Mouse (Mus musculus): ENCODE measurements at regions not wholly inside any gene's neighbourhood (a gene's known extent, or its start where the extent isn't known, plus 50 kb on each side); places are given as distances from the start of the nearest gene placed in this dataset.
"Not testable (repeated sequence)": the region's sequence is repeated elsewhere in the genome, so short reads cannot be mapped to it uniquely, and the experiment has no call there.

GRCm38 (mm10) chr1:194482717-194483059 is 135.3 kb upstream of the Plxna2 start:
- Histone ChIP-seq H3K4me2 (ENCODE audit: low read length) (no peak overlapping the region), H3K27ac (ENCODE audit: low read length) (no peak overlapping the region), H3K4me1 (ENCODE audit: control insufficient read depth, insufficient read depth, low read length) (no peaks in the 10 kb centered on the region), H3K9me3 (replicated peaks; ENCODE audit: control insufficient read depth, low read length, poor library complexity, severe bottlenecking) (no peaks in the 10 kb centered on the region), H3K9ac (ENCODE audit: low read depth, low read length) (no peak overlapping the region), H3K4me3 (ENCODE audit: low read depth, low read length) (no peak overlapping the region), H3K27me3 (ENCODE audit: control insufficient read depth, insufficient read depth, low read depth, low read length) (no peaks in the 10 kb centered on the region), H3K36me3 (ENCODE audit: control insufficient read depth, insufficient read depth, low read length) (no peaks in the 10 kb centered on the region)
- ATAC-seq: no peak

GRCm38 (mm10) chr1:194482001-194482716 is 135.9 kb upstream of the Plxna2 start:
- WGBS: 74% methylated on average over 6 of the region's 6 CpGs
- no peaks in the 10 kb centered on the region for H3K36me3 ChIP-seq (ENCODE audit: control insufficient read depth, insufficient read depth, low read length)

GRCm38 (mm10) chr1:194471281-194471680 is 146.7 kb upstream of the Plxna2 start:
- H3K36me3 ChIP-seq (ENCODE audit: control insufficient read depth, insufficient read depth, low read length); H3K27me3 ChIP-seq (ENCODE audit: control insufficient read depth, insufficient read depth, low read depth, low read length); H3K4me2 ChIP-seq (ENCODE audit: low read length); H3K4me3 ChIP-seq (ENCODE audit: low read depth, low read length); H3K9me3 ChIP-seq (replicated peaks; ENCODE audit: control insufficient read depth, low read length, poor library complexity, severe bottlenecking); H3K9ac ChIP-seq (ENCODE audit: low read depth, low read length); H3K27ac ChIP-seq (ENCODE audit: low read length); ATAC-seq; H3K4me1 ChIP-seq (ENCODE audit: control insufficient read depth, insufficient read depth, low read length): not testable (repeated sequence)
- WGBS: 93% methylated on average over 2 of the region's 2 CpGs

More at GRCm38 (mm10) chr1:194482001-194482716, 135.9 kb upstream of the Plxna2 start:
- Histone ChIP-seq H3K9me3 (replicated peaks; ENCODE audit: control insufficient read depth, low read length, poor library complexity, severe bottlenecking) (no peaks in the 10 kb centered on the region), H3K4me1 (ENCODE audit: control insufficient read depth, insufficient read depth, low read length) (no peaks in the 10 kb centered on the region), H3K4me2 (ENCODE audit: low read length) (no peak overlapping the region), H3K27me3 (ENCODE audit: control insufficient read depth, insufficient read depth, low read depth, low read length) (no peaks in the 10 kb centered on the region), H3K9ac (ENCODE audit: low read depth, low read length) (no peak overlapping the region), H3K4me3 (ENCODE audit: low read depth, low read length) (no peak overlapping the region), H3K27ac (ENCODE audit: low read length) (no peak overlapping the region)
- no peak for ATAC-seq

- Histone ChIP-seq H3K9me3 (replicated peaks; ENCODE audit: control insufficient read depth, low read length, poor library complexity, severe bottlenecking) (no peaks in the 10 kb centered on the region), H3K4me3 (ENCODE audit: low read depth, low read length) (no peak overlapping the region), H3K9ac (ENCODE audit: low read depth, low read length) (no peak overlapping the region), H3K36me3 (ENCODE audit: control insufficient read depth, insufficient read depth, low read length) (no peaks in the 10 kb centered on the region), H3K4me2 (ENCODE audit: low read length) (no peak overlapping the region), H3K27me3 (ENCODE audit: control insufficient read depth, insufficient read depth, low read depth, low read length) (no peaks in the 10 kb centered on the region), H3K27ac (ENCODE audit: low read length) (no peak overlapping the region; the same call in 1 of the 2 replicates), H3K4me1 (ENCODE audit: control insufficient read depth, insufficient read depth, low read length) (no peaks in the 10 kb centered on the region)
- ATAC-seq: no peak
- WGBS: 80% methylated on average over 1 of the region's 1 CpGs
Observed at GRCm38 (mm10) chr1:194452480-194452879, 165.5 kb upstream of the Plxna2 start.

GRCm38 (mm10) chr1:194443681-194444080 is 174.3 kb upstream of the Plxna2 start:
- Histone ChIP-seq H3K9ac (ENCODE audit: low read depth, low read length) (no peak overlapping the region), H3K4me2 (ENCODE audit: low read length) (no peak overlapping the region), H3K4me3 (ENCODE audit: low read depth, low read length) (no peak overlapping the region), H3K4me1 (ENCODE audit: control insufficient read depth, insufficient read depth, low read length) (no peaks in the 10 kb centered on the region), H3K36me3 (ENCODE audit: control insufficient read depth, insufficient read depth, low read length) (no peaks in the 10 kb centered on the region), H3K27me3 (ENCODE audit: control insufficient read depth, insufficient read depth, low read depth, low read length) (no peaks in the 10 kb centered on the region), H3K27ac (ENCODE audit: low read length) (no peak overlapping the region), H3K9me3 (replicated peaks; ENCODE audit: control insufficient read depth, low read length, poor library complexity, severe bottlenecking) (no peaks in the 10 kb centered on the region)
- ATAC-seq: no peak
- WGBS: 89% methylated on average over 1 of the region's 1 CpGs

GRCm38 (mm10) chr1:194437301-194437700 is 180.7 kb upstream of the Plxna2 start:
- H3K27me3 ChIP-seq (ENCODE audit: control insufficient read depth, insufficient read depth, low read depth, low read length): no peaks in the 10 kb centered on the region
- H3K4me3 ChIP-seq (ENCODE audit: low read depth, low read length): no peak overlapping the region
- WGBS: 81% methylated on average over 5 of the region's 5 CpGs
- no peak overlapping the region for H3K27ac ChIP-seq (ENCODE audit: low read length)
- H3K4me2 ChIP-seq (ENCODE audit: low read length): no peak overlapping the region
- ATAC-seq: no peak
- H3K36me3 ChIP-seq (ENCODE audit: control insufficient read depth, insufficient read depth, low read length): no peaks in the 10 kb centered on the region
- H3K4me1 ChIP-seq (ENCODE audit: control insufficient read depth, insufficient read depth, low read length): no peaks in the 10 kb centered on the region
- no peak overlapping the region for H3K9ac ChIP-seq (ENCODE audit: low read depth, low read length)
- H3K9me3 ChIP-seq (replicated peaks; ENCODE audit: control insufficient read depth, low read length, poor library complexity, severe bottlenecking): no peaks in the 10 kb centered on the region

GRCm38 (mm10) chr1:194435060-194435459 is 183.0 kb upstream of the Plxna2 start:
- Histone ChIP-seq H3K27ac (ENCODE audit: low read length) (no peak overlapping the region), H3K9me3 (replicated peaks; ENCODE audit: control insufficient read depth, low read length, poor library complexity, severe bottlenecking) (no peaks in the 10 kb centered on the region), H3K4me2 (ENCODE audit: low read length) (no peak overlapping the region), H3K36me3 (ENCODE audit: control insufficient read depth, insufficient read depth, low read length) (no peaks in the 10 kb centered on the region), H3K27me3 (ENCODE audit: control insufficient read depth, insufficient read depth, low read depth, low read length) (no peaks in the 10 kb centered on the region), H3K4me1 (ENCODE audit: control insufficient read depth, insufficient read depth, low read length) (no peaks in the 10 kb centered on the region), H3K9ac (ENCODE audit: low read depth, low read length) (no peak overlapping the region), H3K4me3 (ENCODE audit: low read depth, low read length) (no peak overlapping the region)
- ATAC-seq: no peak
- 55% methylated on average over 3 of the region's 3 CpGs for WGBS

- Histone ChIP-seq H3K4me1 (ENCODE audit: control insufficient read depth, insufficient read depth, low read length) (no peaks in the 10 kb centered on the region), H3K36me3 (ENCODE audit: control insufficient read depth, insufficient read depth, low read length) (no peaks in the 10 kb centered on the region), H3K27me3 (ENCODE audit: control insufficient read depth, insufficient read depth, low read depth, low read length) (no peaks in the 10 kb centered on the region), H3K9me3 (replicated peaks; ENCODE audit: control insufficient read depth, low read length, poor library complexity, severe bottlenecking) (no peaks in the 10 kb centered on the region), H3K27ac (ENCODE audit: low read length) (no peak overlapping the region), H3K4me3 (ENCODE audit: low read depth, low read length) (no peak overlapping the region), H3K4me2 (ENCODE audit: low read length) (no peak overlapping the region), H3K9ac (ENCODE audit: low read depth, low read length) (no peak overlapping the region)
- no peak for ATAC-seq
- WGBS: 88% methylated on average over 3 of the region's 3 CpGs
Observed at GRCm38 (mm10) chr1:194428586-194428985, 189.4 kb upstream of the Plxna2 start.

- Histone ChIP-seq H3K36me3 (ENCODE audit: control insufficient read depth, insufficient read depth, low read length) (no peaks in the 10 kb centered on the region), H3K9me3 (replicated peaks; ENCODE audit: control insufficient read depth, low read length, poor library complexity, severe bottlenecking) (no peaks in the 10 kb centered on the region), H3K4me3 (ENCODE audit: low read depth, low read length) (no peak overlapping the region), H3K4me1 (ENCODE audit: control insufficient read depth, insufficient read depth, low read length) (no peaks in the 10 kb centered on the region), H3K27me3 (ENCODE audit: control insufficient read depth, insufficient read depth, low read depth, low read length) (no peaks in the 10 kb centered on the region), H3K4me2 (ENCODE audit: low read length) (no peak overlapping the region), H3K27ac (ENCODE audit: low read length) (no peak overlapping the region), H3K9ac (ENCODE audit: low read depth, low read length) (no peak overlapping the region)
- 92% methylated on average over 6 of the region's 6 CpGs for WGBS
- ATAC-seq: no peak
Observed at GRCm38 (mm10) chr1:194426293-194426692, 191.7 kb upstream of the Plxna2 start.

Data from midbrain, embryonic 16.5 days (tissue).